Mouse (Mus musculus) bone marrow, adult 2 months (tissue): ENCODE measurements around the gene Fam222a.

Experiments
- CTCF ChIP-seq: fragments of 200-500 bp; IDR thresholded peaks from 2 replicates; pipeline ENCODE4 v1.5.1; 2011; ENCODE audit warnings: low read length, control low read depth; ENCODE audit not compliant: control insufficient read depth, insufficient read depth
- POLR2A ChIP-seq: fragments of 200-500 bp; IDR thresholded peaks from 2 replicates; pipeline ENCODE4 v1.6.1; 2011; ENCODE audit warnings: low read depth, mild to moderate bottlenecking, control low read depth, low read length, borderline replicate concordance; ENCODE audit not compliant: control insufficient read depth

DNA sequence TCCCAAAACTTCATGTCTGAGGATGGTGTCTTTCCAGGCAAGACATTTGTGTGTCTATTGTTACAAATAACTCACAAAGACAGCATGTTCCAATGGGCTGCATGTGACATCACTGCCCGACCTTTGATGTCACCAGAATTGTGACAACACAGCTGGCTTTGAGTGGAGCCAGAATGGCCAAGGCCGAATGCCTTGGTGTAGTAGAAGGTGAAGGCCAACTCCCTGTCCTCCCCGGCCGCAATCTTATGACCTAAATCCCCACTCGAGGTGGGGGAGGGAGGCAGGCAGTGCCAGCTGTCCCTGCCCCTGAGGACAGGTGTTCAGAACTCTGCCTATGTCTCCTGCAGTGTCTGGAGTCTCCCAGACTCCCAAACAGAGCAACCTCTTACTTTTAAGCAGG is 1.0 kb downstream of the Fam222a start:
- TF ChIP-seq POLR2A (no peak), CTCF (no peak)
